Mouse (Mus musculus): ENCODE measurements at regions not wholly inside any gene's neighbourhood (a gene's known extent, or its start where the extent isn't known, plus 50 kb on each side); places are given as distances from the start of the nearest gene placed in this dataset.

- Histone ChIP-seq H3K27me3 (ENCODE audit: control insufficient read depth, insufficient read depth, low read length) (no peaks in the 10 kb centered on the region), H3K9ac (ENCODE audit: low read length) (no peak overlapping the region), H3K4me3 (ENCODE audit: low read depth, low read length) (no peak overlapping the region), H3K4me2 (replicated peaks; ENCODE audit: low read depth) (no peak overlapping the region), H3K4me1 (replicated peaks; ENCODE audit: control insufficient read depth, insufficient read depth) (no peaks in the 10 kb centered on the region), H3K9me3 (ENCODE audit: control insufficient read depth, low read length) (no peaks in the 10 kb centered on the region), H3K27ac (replicated peaks) (no peak overlapping the region), H3K36me3 (ENCODE audit: control insufficient read depth, insufficient read depth, low read length) (no peaks in the 10 kb centered on the region)
- ATAC-seq (ENCODE audit: low FRiP score, low TSS enrichment) (no peak), DNase-seq (ENCODE audit: low spot score) (no peak)
- TF ChIP-seq CTCF (IDR thresholded peaks at IDR 0.05; ENCODE audit: low read depth) (no peak), EP300 (optimal IDR thresholded peaks at IDR 0.05) (no peak)
- 76% methylated on average over 5 of the region's 5 CpGs for WGBS
These were observed 256.5 kb upstream of the Gm10192 start for GRCm38 (mm10) chr4:97439288-97440029.

- Histone ChIP-seq H3K36me3 (ENCODE audit: control insufficient read depth, insufficient read depth, low read length) (no peaks in the 10 kb centered on the region), H3K4me3 (ENCODE audit: low read depth, low read length) (no peak overlapping the region), H3K9me3 (ENCODE audit: control insufficient read depth, low read length) (no peaks in the 10 kb centered on the region), H3K27ac (replicated peaks) (no peak overlapping the region), H3K4me1 (replicated peaks; ENCODE audit: control insufficient read depth, insufficient read depth) (no peaks in the 10 kb centered on the region), H3K4me2 (replicated peaks; ENCODE audit: low read depth) (no peak overlapping the region), H3K27me3 (ENCODE audit: control insufficient read depth, insufficient read depth, low read length) (no peaks in the 10 kb centered on the region), H3K9ac (ENCODE audit: low read length) (no peak overlapping the region)
- no peak for TF ChIP-seq EP300 (optimal IDR thresholded peaks at IDR 0.05)
- TF ChIP-seq CTCF (IDR thresholded peaks at IDR 0.05; ENCODE audit: low read depth), result no peak
- ATAC-seq (ENCODE audit: low FRiP score, low TSS enrichment) (no peak), DNase-seq (ENCODE audit: low spot score) (no peak)
- 65% methylated on average over 1 of the region's 1 CpGs for WGBS
These were observed 249.7 kb upstream of the Gm10192 start for GRCm38 (mm10) chr4:97432681-97433080.

- Histone ChIP-seq H3K9me3 (ENCODE audit: control insufficient read depth, low read length) (no peaks in the 10 kb centered on the region), H3K4me1 (replicated peaks; ENCODE audit: control insufficient read depth, insufficient read depth) (no peaks in the 10 kb centered on the region), H3K36me3 (ENCODE audit: control insufficient read depth, insufficient read depth, low read length) (no peaks in the 10 kb centered on the region), H3K9ac (ENCODE audit: low read length) (no peak overlapping the region), H3K4me2 (replicated peaks; ENCODE audit: low read depth) (no peak overlapping the region), H3K4me3 (ENCODE audit: low read depth, low read length) (no peak overlapping the region), H3K27ac (replicated peaks) (no peak overlapping the region), H3K27me3 (ENCODE audit: control insufficient read depth, insufficient read depth, low read length) (no peaks in the 10 kb centered on the region)
- DNase-seq (ENCODE audit: low spot score), result no peak
- TF ChIP-seq CTCF (IDR thresholded peaks at IDR 0.05; ENCODE audit: low read depth) (no peak), EP300 (optimal IDR thresholded peaks at IDR 0.05) (no peak)
- 66% methylated on average over 1 of the region's 1 CpGs for WGBS
- ATAC-seq (ENCODE audit: low FRiP score, low TSS enrichment), result no peak
These were observed 249.1 kb upstream of the Gm10192 start for GRCm38 (mm10) chr4:97432094-97432493.

GRCm38 (mm10) chr4:97431239-97431638, 248.3 kb upstream of the Gm10192 start:
- no peak overlapping the region for H3K27ac ChIP-seq (replicated peaks)
- no peaks in the 10 kb centered on the region for H3K4me1 ChIP-seq (replicated peaks; ENCODE audit: control insufficient read depth, insufficient read depth)
- WGBS, result 79% methylated on average over 2 of the region's 2 CpGs
- no peaks in the 10 kb centered on the region for H3K9me3 ChIP-seq (ENCODE audit: control insufficient read depth, low read length)
- ATAC-seq (ENCODE audit: low FRiP score, low TSS enrichment), result no peak
- H3K27me3 ChIP-seq (ENCODE audit: control insufficient read depth, insufficient read depth, low read length), result no peaks in the 10 kb centered on the region
- H3K4me2 ChIP-seq (replicated peaks; ENCODE audit: low read depth), result no peak overlapping the region
- TF ChIP-seq CTCF (IDR thresholded peaks at IDR 0.05; ENCODE audit: low read depth), result no peak
- TF ChIP-seq EP300 (optimal IDR thresholded peaks at IDR 0.05), result no peak
- DNase-seq (ENCODE audit: low spot score), result no peak
- no peak overlapping the region for H3K4me3 ChIP-seq (ENCODE audit: low read depth, low read length)
- H3K36me3 ChIP-seq (ENCODE audit: control insufficient read depth, insufficient read depth, low read length), result no peaks in the 10 kb centered on the region
- H3K9ac ChIP-seq (ENCODE audit: low read length), result no peak overlapping the region

GRCm38 (mm10) chr4:97419845-97420244, 236.9 kb upstream of the Gm10192 start:
- no peaks in the 10 kb centered on the region for H3K36me3 ChIP-seq (ENCODE audit: control insufficient read depth, insufficient read depth, low read length)
- no peak overlapping the region for H3K9ac ChIP-seq (ENCODE audit: low read length)
- H3K27ac ChIP-seq (replicated peaks), result no peak overlapping the region
- no peak overlapping the region for H3K4me3 ChIP-seq (ENCODE audit: low read depth, low read length)
- H3K4me2 ChIP-seq (replicated peaks; ENCODE audit: low read depth), result no peak overlapping the region
- H3K27me3 ChIP-seq (ENCODE audit: control insufficient read depth, insufficient read depth, low read length), result no peaks in the 10 kb centered on the region
- H3K4me1 ChIP-seq (replicated peaks; ENCODE audit: control insufficient read depth, insufficient read depth), result no peaks in the 10 kb centered on the region
- no peak for ATAC-seq (ENCODE audit: low FRiP score, low TSS enrichment)
- H3K9me3 ChIP-seq (ENCODE audit: control insufficient read depth, low read length), result no peaks in the 10 kb centered on the region
- no peak for DNase-seq (ENCODE audit: low spot score)
- TF ChIP-seq EP300 (optimal IDR thresholded peaks at IDR 0.05) (no peak), CTCF (IDR thresholded peaks at IDR 0.05; ENCODE audit: low read depth) (no peak)
- WGBS, result 80% methylated on average over 1 of the region's 1 CpGs

- Histone ChIP-seq H3K4me1 (replicated peaks; ENCODE audit: control insufficient read depth, insufficient read depth) (no peaks in the 10 kb centered on the region), H3K4me3 (ENCODE audit: low read depth, low read length) (no peak overlapping the region), H3K9me3 (ENCODE audit: control insufficient read depth, low read length) (no peaks in the 10 kb centered on the region), H3K27me3 (ENCODE audit: control insufficient read depth, insufficient read depth, low read length) (no peaks in the 10 kb centered on the region), H3K36me3 (ENCODE audit: control insufficient read depth, insufficient read depth, low read length) (no peaks in the 10 kb centered on the region), H3K27ac (replicated peaks) (no peak overlapping the region), H3K9ac (ENCODE audit: low read length) (no peak overlapping the region), H3K4me2 (replicated peaks; ENCODE audit: low read depth) (no peak overlapping the region)
- 32% methylated on average over 5 of the region's 5 CpGs for WGBS
- ATAC-seq (ENCODE audit: low FRiP score, low TSS enrichment), result no peak
- DNase-seq (ENCODE audit: low spot score), result peak; percentile 16
- TF ChIP-seq EP300 (optimal IDR thresholded peaks at IDR 0.05) (no peak), CTCF (IDR thresholded peaks at IDR 0.05; ENCODE audit: low read depth) (no peak)
These were observed 235.7 kb upstream of the Gm10192 start for GRCm38 (mm10) chr4:97418616-97419015.
